Mouse (Mus musculus) limb, embryonic 15.5 days (tissue): ENCODE results near the gene Arl15. TPM values are rescaled to one million over a fixed set of nuclear protein-coding genes. Genes with fewer than 3 reads are reported as not detected.

ENCODE experiments used
- ATAC-seq: fragments of 200-750 bp; cut with Nextera tagmentation; 2 replicates; pipeline ENCODE4 v1.8.0; 2017; ENCODE audit warnings: low read depth, moderate TSS enrichment; ENCODE audit not compliant: insufficient number of reproducible peaks, low FRiP score, low TSS enrichment
- H3K27ac ChIP-seq: fragments of 300-500 bp; sonication (generic); 2 replicates; pipeline ENCODE4 v1.5.1; 2015; ENCODE audit warnings: moderate library complexity, mild to moderate bottlenecking, inconsistent platforms
- H3K27me3 ChIP-seq: fragments of 300-500 bp; sonication (generic); 2 replicates; pipeline ENCODE4 v1.6.1; 2015; ENCODE audit warnings: inconsistent platforms
- H3K36me3 ChIP-seq: fragments of 300-500 bp; sonication (generic); 2 replicates; pipeline ENCODE4 v1.6.1; 2015; ENCODE audit warnings: inconsistent platforms
- H3K4me1 ChIP-seq: fragments of 300-500 bp; sonication (generic); 2 replicates; pipeline ENCODE4 v1.6.1; 2015; ENCODE audit warnings: inconsistent platforms
- H3K4me2 ChIP-seq: fragments of 300-500 bp; sonication (generic); 2 replicates; pipeline ENCODE4 v1.6.1; 2015; ENCODE audit warnings: mild to moderate bottlenecking, inconsistent platforms
- H3K4me3 ChIP-seq: fragments of 300-500 bp; sonication (generic); 2 replicates; pipeline ENCODE4 v1.5.1; 2015; ENCODE audit warnings: mild to moderate bottlenecking, inconsistent platforms
- H3K9ac ChIP-seq: fragments of 300-500 bp; sonication (generic); 2 replicates; pipeline ENCODE4 v1.6.1; 2015; ENCODE audit warnings: inconsistent platforms
- H3K9me3 ChIP-seq: fragments of 300-500 bp; sonication (generic); 2 replicates; pipeline ENCODE4 v1.6.1; 2016; ENCODE audit warnings: inconsistent platforms
- WGBS: fragments of 180-500 bp; shearing (Covaris S2); methylation state at CpG from one replicate; pipeline ENCODE4 v1.1.7; 2015; 5-methylcytosine and 5-hydroxymethylcytosine counted together
- polyA plus RNA-seq: library from polyadenylated mRNA; unstranded; fragments of >200 nt; fragmentation: Nextera tagmentation; extraction: Ambion mirVana; gene quantifications from 2 replicates; pipeline ENCODE4 v1.2.1, GENCODE M21; 2015

The Arl15 gene
- polyA plus RNA-seq, 1 experiment from 2014 or later: 10.8 TPM

DNA sequence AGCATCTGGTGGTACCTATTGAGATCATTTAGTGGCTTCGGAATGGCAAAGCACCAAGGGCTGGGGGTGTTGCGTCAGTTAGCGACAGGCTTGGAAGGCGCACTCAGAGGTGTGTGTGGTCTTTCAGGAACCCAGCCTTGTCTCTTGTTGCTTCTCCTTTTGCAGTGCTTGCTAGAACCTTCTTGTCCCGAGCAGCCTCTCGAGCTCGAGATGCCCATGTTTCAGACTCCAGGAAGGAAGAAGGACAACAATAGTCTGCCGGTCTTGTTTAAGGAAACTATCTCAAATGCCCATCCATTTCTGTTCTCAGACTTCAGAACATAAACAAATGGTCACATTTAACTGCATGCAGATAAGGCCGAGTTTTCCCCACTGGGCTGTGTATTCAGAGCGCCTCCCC is 69.4 kb downstream of the Arl15 start:
- H3K4me1 ChIP-seq: peaks cover 10% of the 10 kb centered on the region
- H3K9me3 ChIP-seq: no peaks in the 10 kb centered on the region
- 76% methylated on average over 10 of the region's 10 CpGs for WGBS
- H3K36me3 ChIP-seq: no peaks in the 10 kb centered on the region
- no peak overlapping the region for H3K4me3 ChIP-seq
- no peaks in the 10 kb centered on the region for H3K27me3 ChIP-seq
- no peak overlapping the region for H3K9ac ChIP-seq
- no peak overlapping the region for H3K4me2 ChIP-seq
- H3K27ac ChIP-seq: no peak overlapping the region
- no peak for ATAC-seq

DNA sequence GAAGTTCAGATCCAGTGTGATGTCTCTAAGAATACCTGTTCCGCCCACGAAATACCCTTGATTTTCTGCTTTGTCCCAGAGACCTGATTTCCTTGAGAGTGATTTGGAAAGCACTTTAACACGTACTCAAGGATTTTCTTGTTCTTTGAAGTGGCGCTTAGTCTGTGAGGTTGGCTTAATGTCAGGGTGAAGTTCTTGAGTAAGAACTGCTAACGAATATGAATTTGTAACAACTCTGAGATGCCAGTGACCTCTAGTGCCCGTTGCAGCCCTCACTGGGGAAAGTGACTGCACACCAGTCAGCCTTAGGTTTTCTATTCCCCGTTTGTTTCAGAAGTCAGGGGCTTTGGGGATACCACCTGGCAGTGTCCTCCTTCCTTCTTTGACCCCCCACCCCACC is 70.0 kb downstream of the Arl15 start:
- Histone ChIP-seq H3K4me2 (no peak overlapping the region), H3K4me1 (peaks cover 10% of the 10 kb centered on the region), H3K27me3 (no peaks in the 10 kb centered on the region), H3K9ac (no peak overlapping the region), H3K27ac (no peak overlapping the region), H3K9me3 (no peaks in the 10 kb centered on the region), H3K36me3 (no peaks in the 10 kb centered on the region), H3K4me3 (no peak overlapping the region)
- WGBS: 60% methylated on average over 7 of the region's 7 CpGs
- no peak for ATAC-seq

DNA sequence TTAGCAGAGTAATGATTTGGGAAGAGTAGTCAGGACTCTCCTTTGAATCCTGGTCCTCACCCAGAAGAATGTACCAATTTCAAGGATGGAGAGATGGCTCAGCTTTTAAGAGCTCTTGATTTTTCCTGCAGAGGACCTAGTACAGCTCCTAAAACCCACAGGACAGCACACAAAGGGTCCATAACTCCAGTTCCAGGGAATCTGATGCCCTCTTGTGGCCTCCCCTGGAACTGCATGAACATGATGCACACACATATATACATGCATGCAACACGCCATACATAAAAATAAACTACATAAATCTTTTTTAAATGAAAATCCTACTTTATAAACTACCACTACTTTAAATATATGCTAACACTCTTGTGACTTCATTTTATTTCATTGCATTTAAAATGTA is 70.6 kb downstream of the Arl15 start:
- Histone ChIP-seq H3K4me1 (peaks cover 13% of the 10 kb centered on the region), H3K9me3 (no peaks in the 10 kb centered on the region), H3K27me3 (no peaks in the 10 kb centered on the region), H3K4me3 (no peak overlapping the region), H3K36me3 (no peaks in the 10 kb centered on the region), H3K27ac (no peak overlapping the region), H3K4me2 (no peak overlapping the region), H3K9ac (no peak overlapping the region)
- 49% methylated on average over 1 of the region's 1 CpGs for whole genome bisulfite sequencing
- ATAC-seq: no peak

DNA sequence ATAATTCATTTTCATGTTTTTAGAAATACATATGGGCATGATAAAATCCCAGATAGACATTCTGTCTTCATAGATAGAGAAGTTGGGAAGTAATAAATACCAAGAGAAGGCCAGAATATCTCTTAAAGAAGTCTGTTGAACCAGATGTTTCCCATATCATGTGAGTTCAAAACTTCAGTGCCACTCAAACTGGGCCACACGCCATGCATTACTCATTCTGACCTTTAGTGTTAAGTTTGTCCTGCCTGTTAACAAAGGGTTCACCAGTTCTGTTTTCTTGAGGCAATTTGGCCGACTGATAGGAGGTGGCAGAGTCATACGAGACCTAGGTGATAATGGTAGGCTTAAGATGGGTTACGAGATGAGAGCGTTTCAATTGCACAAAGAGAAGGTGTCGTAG is 71.1 kb downstream of the Arl15 start:
- no peak for ATAC-seq
- no peaks in the 10 kb centered on the region for H3K9me3 ChIP-seq
- H3K27ac ChIP-seq: no peak overlapping the region
- H3K4me3 ChIP-seq: no peak overlapping the region
- peaks cover 14% of the 10 kb centered on the region for H3K4me1 ChIP-seq
- H3K36me3 ChIP-seq: no peaks in the 10 kb centered on the region
- H3K27me3 ChIP-seq: no peaks in the 10 kb centered on the region
- 58% methylated on average over 6 of the region's 6 CpGs for WGBS
- H3K9ac ChIP-seq: no peak overlapping the region
- H3K4me2 ChIP-seq: no peak overlapping the region

DNA sequence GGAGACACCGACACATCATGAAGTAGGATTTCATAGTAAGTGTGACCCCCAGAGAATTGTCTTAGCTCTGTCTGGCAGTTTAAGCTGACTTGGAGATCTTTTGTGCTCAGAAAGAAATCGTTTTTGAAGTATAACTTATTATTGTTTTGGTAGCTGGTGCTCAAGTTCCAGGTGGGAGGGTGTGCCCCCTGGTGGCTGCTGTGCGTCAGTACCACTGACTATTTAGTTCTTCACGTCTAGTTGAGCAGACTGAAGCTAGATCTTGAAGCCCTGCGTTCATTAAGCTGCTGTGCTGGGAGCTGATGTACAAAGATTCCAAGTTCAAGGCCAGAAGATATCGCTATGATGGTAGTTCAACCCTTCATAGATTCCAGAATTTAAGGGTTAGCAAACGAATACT is 71.5 kb downstream of the Arl15 start:
- H3K27ac ChIP-seq: no peak overlapping the region
- H3K36me3 ChIP-seq: no peaks in the 10 kb centered on the region
- H3K27me3 ChIP-seq: no peaks in the 10 kb centered on the region
- 42% methylated on average over 7 of the region's 7 CpGs for WGBS
- H3K4me3 ChIP-seq: no peak overlapping the region
- peaks cover 12% of the 10 kb centered on the region for H3K4me1 ChIP-seq
- no peak overlapping the region for H3K9ac ChIP-seq
- H3K4me2 ChIP-seq: no peak overlapping the region
- no peaks in the 10 kb centered on the region for H3K9me3 ChIP-seq
- ATAC-seq: no peak

- no peak overlapping the region for H3K4me3 ChIP-seq
- ATAC-seq: no peak
- H3K4me2 ChIP-seq: no peak overlapping the region
- H3K9me3 ChIP-seq: no peaks in the 10 kb centered on the region
- H3K27ac ChIP-seq: no peak overlapping the region
- H3K36me3 ChIP-seq: no peaks in the 10 kb centered on the region
- peaks cover 17% of the 10 kb centered on the region for H3K4me1 ChIP-seq
- no peak overlapping the region for H3K9ac ChIP-seq
- 90% methylated on average over 2 of the region's 2 CpGs for WGBS
- H3K27me3 ChIP-seq: no peaks in the 10 kb centered on the region
Observed at GRCm38 (mm10) chr13:113867736-113868135, 73.4 kb downstream of the Arl15 start.

DNA sequence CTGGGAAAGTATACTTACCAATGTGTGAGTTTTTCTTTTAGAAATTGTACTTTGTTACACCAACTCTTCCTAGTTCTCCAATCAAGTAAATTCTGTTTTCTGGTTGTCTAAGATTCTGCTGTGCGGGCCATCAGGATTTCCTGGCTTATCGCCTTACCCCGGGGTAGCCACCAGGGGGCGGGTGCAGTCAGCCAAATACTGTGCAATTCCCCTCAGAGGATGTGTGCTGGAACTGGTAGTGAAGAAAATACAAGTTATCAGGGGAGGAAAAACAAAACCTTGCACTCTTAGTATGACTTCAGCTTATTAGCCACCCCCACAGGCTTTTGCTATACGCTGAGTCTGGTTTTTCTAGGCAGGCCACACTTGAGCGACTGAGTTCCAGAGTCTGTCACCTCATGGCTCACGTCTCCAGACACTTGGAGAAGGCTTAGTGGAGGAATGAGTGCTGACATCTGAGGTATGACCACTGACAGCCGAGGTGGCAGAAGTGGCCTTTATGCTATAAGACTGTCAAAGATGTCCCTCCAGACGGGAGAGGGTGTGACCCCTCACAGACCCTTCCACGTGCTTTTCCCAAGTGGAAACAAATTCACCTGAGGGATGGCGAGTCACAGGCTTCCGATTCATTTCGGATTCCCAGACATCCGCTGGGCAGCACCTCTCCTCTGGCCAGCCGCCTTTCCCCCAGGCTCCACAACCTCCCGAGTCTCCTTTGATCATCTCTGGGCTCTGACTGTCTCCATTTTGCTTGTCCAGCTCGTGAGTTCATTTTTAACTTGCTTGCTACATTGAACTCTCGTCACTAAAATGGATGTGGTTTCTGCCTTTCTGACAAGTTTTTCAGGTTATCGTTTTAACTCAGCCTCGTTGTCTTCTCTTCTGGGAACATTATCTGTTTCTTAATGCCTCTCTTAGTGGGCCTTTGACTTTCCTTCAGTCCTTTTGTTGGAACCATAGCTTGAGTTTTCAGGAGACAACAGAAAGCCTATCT is 75.2 kb downstream of the Arl15 start:
- Histone ChIP-seq H3K9me3 (no peaks in the 10 kb centered on the region), H3K4me1 (peaks cover 17% of the 10 kb centered on the region), H3K27me3 (no peaks in the 10 kb centered on the region), H3K9ac (no peak overlapping the region), H3K27ac (no peak overlapping the region), H3K36me3 (no peaks in the 10 kb centered on the region), H3K4me3 (no peak overlapping the region), H3K4me2 (no peak overlapping the region)
- WGBS: 61% methylated on average over 20 of the region's 20 CpGs
- no peak for ATAC-seq

DNA sequence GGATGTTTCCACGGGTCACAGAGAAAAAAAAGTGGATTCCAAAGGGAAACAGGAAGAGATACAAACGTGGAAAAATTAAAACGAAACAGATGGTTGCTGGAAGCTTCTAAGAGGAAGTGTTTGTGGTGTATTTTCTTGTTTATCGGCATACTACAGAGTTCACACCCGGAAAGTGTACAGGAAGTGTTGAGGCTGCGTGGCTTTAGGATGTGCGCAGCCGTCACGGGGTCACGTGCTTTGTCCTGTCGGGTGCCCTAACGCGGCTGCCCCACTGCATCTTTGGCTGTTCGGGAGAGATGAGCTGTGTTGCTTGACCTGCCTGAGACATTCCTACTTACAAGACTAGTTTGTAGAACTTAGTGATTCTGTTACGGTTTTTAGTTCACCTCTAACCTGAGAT is 76.1 kb downstream of the Arl15 start:
- Histone ChIP-seq H3K9me3 (no peaks in the 10 kb centered on the region), H3K27me3 (no peaks in the 10 kb centered on the region), H3K27ac (no peak overlapping the region), H3K36me3 (no peaks in the 10 kb centered on the region), H3K4me2 (no peak overlapping the region), H3K4me3 (no peak overlapping the region), H3K9ac (no peak overlapping the region), H3K4me1 (peaks cover 17% of the 10 kb centered on the region)
- no peak for ATAC-seq
- WGBS: 78% methylated on average over 15 of the region's 15 CpGs

DNA sequence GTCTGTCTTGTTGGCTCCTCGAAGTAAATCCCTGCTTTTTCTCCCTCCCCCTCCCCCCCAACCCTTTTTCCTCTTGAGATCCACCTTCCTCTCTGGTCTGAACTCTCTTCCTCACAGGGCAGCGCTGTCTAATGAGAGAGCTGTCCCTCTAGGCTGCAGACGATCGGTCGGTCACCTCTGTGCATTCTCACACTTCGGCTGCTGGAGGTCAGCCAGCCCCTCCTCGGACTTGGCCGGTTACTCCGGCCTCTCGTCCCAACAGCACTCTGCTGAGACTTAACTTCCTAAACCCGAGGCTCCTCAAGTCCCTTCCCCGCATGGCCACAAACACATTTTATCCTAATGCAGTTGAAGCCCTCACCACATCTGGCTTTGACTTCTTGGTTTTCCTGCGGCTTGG is 77.5 kb downstream of the Arl15 start:
- Histone ChIP-seq H3K36me3 (no peaks in the 10 kb centered on the region), H3K9me3 (no peaks in the 10 kb centered on the region), H3K27ac (no peak overlapping the region; the same call in 1 of the 2 replicates), H3K4me2 (no peak overlapping the region), H3K4me1 (peaks cover 17% of the 10 kb centered on the region), H3K4me3 (no peak overlapping the region), H3K9ac (no peak overlapping the region), H3K27me3 (no peaks in the 10 kb centered on the region)
- 50% methylated on average over 13 of the region's 13 CpGs for WGBS
- ATAC-seq: no peak

GRCm38 (mm10) chr13:113875724-113876123 is 81.4 kb downstream of the Arl15 start:
- Histone ChIP-seq H3K9ac (no peak overlapping the region), H3K27me3 (no peaks in the 10 kb centered on the region), H3K4me1 (peaks cover 27% of the 10 kb centered on the region), H3K36me3 (no peaks in the 10 kb centered on the region), H3K4me3 (no peak overlapping the region), H3K9me3 (no peaks in the 10 kb centered on the region), H3K4me2 (no peak overlapping the region), H3K27ac (no peak overlapping the region)
- ATAC-seq: no peak
- 69% methylated on average over 4 of the region's 4 CpGs for WGBS

DNA sequence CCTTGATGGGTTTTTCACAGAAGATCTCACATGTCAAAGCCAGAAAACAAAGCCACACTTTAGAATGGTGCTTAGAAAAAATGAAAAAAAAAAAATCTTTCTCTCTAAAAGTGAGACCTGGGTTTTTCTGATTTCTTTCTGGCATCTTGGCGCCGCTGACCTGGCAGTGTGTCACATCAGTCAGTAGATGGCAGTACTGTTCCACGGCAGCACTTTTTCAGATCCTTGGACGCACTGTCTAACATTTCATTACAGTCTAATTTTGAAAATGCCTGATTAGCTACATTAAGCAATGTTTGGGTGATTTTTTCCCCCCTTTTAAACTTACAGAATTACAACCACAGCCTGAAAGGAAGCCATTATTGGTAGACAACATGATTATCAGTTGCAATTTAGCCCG is 83.1 kb downstream of the Arl15 start:
- H3K4me3 ChIP-seq: no peak overlapping the region
- no peaks in the 10 kb centered on the region for H3K36me3 ChIP-seq
- no peak overlapping the region for H3K4me2 ChIP-seq
- no peak overlapping the region for H3K27ac ChIP-seq
- no peaks in the 10 kb centered on the region for H3K9me3 ChIP-seq
- H3K4me1 ChIP-seq: peaks cover 27% of the 10 kb centered on the region
- no peaks in the 10 kb centered on the region for H3K27me3 ChIP-seq
- no peak overlapping the region for H3K9ac ChIP-seq
- 7% methylated on average over 5 of the region's 5 CpGs for WGBS
- ATAC-seq: no peak

- no peaks in the 10 kb centered on the region for H3K9me3 ChIP-seq
- no peaks in the 10 kb centered on the region for H3K27me3 ChIP-seq
- peaks cover 27% of the 10 kb centered on the region for H3K4me1 ChIP-seq
- no peaks in the 10 kb centered on the region for H3K36me3 ChIP-seq
- no peak for ATAC-seq
- no peak overlapping the region for H3K9ac ChIP-seq
- H3K4me3 ChIP-seq: no peak overlapping the region
- H3K27ac ChIP-seq: no peak overlapping the region
- H3K4me2 ChIP-seq: no peak overlapping the region
- 73% methylated on average over 12 of the region's 12 CpGs for WGBS
Observed at GRCm38 (mm10) chr13:113878571-113878970, 84.3 kb downstream of the Arl15 start.
